Mouse (Mus musculus) neural tube, embryonic 12.5 days (tissue): ENCODE results near the gene 4931409K22Rik. TPM values are rescaled to one million over a fixed set of nuclear protein-coding genes. Genes with fewer than 3 reads are reported as not detected.

ENCODE experiments used
- ATAC-seq: fragments of 200-750 bp; cut with Nextera tagmentation; 2 replicates; pipeline ENCODE4 v1.8.0; 2017; ENCODE audit warnings: low read depth, mild to moderate bottlenecking, moderate TSS enrichment, moderate library complexity; ENCODE audit not compliant: low FRiP score
- H3K27ac ChIP-seq: fragments of 300-500 bp; sonication (generic); 2 replicates; pipeline ENCODE4 v1.5.1; 2016
- H3K27me3 ChIP-seq: fragments of 300-500 bp; sonication (generic); replicated peaks from 2 replicates; pipeline ENCODE4 v1.6.1; 2016; ENCODE audit warnings: mild to moderate bottlenecking
- H3K36me3 ChIP-seq: fragments of 300-500 bp; sonication (generic); 2 replicates; pipeline ENCODE4 v1.6.1; 2016; ENCODE audit warnings: mild to moderate bottlenecking
- H3K4me1 ChIP-seq: fragments of 300-500 bp; sonication (generic); 2 replicates; pipeline ENCODE4 v1.6.1; 2016
- H3K4me2 ChIP-seq: fragments of 300-500 bp; sonication (generic); replicated peaks from 2 replicates; pipeline ENCODE4 v1.6.1; 2016; ENCODE audit warnings: mild to moderate bottlenecking
- H3K4me3 ChIP-seq: fragments of 300-500 bp; sonication (generic); 2 replicates; pipeline ENCODE4 v1.5.1; 2016
- H3K9ac ChIP-seq: fragments of 300-500 bp; sonication (generic); 2 replicates; pipeline ENCODE4 v1.6.1; 2016; ENCODE audit warnings: mild to moderate bottlenecking
- H3K9me3 ChIP-seq: fragments of 300-500 bp; sonication (generic); 2 replicates; pipeline ENCODE4 v1.6.1; 2016; ENCODE audit warnings: mild to moderate bottlenecking
- WGBS: fragments of 180-500 bp; shearing (Covaris S2); methylation state at CpG from one replicate; pipeline ENCODE4 v1.1.7; 2016; 5-methylcytosine and 5-hydroxymethylcytosine counted together
- polyA plus RNA-seq: library from polyadenylated mRNA; unstranded; fragments of >200 nt; fragmentation: Nextera tagmentation; extraction: Ambion mirVana; gene quantifications from 2 replicates; pipeline ENCODE4 v1.2.1, GENCODE M21; 2016

4931409K22Rik gene
- polyA plus RNA-seq, 1 experiment from 2014 or later, result 0.15 TPM

DNA sequence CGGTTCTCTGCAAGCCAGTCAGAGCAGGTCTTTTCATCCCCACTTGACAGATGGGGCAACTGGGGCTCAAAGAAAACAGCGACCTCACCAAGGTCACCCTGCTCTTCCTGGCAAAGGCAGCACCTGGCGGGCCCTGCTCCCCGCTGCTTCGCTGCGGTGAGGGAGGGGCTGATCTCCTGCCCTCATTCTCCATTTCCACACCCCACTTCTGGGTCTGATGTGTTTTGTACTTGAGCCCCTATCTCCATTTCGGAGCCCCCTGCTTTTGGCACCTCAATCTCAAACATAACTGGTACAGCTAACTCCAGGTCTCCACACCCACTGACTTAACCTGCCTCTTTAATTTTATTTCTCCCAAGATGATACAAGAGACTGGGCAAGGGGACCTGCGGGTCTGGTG, 42.5 kb upstream of the 4931409K22Rik start:
- 0 out of 2 replicates have a peak, but pooled peaks cover 6% of the 10 kb centered on the region for H3K27me3 ChIP-seq
- H3K9me3 ChIP-seq, result no peaks in the 10 kb centered on the region
- peaks cover 15% of the 10 kb centered on the region for H3K36me3 ChIP-seq
- peak overlapping the region; percentile 44 for H3K4me3 ChIP-seq
- H3K4me1 ChIP-seq, result peaks cover 85% of the 10 kb centered on the region
- H3K9ac ChIP-seq, result peak overlapping the region; percentile 49; the same call in 1 of the 2 replicates
- 13% methylated on average over 8 of the region's 8 CpGs for WGBS
- no peak overlapping the region for H3K27ac ChIP-seq
- H3K4me2 ChIP-seq, result peak overlapping the region; percentile 86
- no peak for ATAC-seq

DNA sequence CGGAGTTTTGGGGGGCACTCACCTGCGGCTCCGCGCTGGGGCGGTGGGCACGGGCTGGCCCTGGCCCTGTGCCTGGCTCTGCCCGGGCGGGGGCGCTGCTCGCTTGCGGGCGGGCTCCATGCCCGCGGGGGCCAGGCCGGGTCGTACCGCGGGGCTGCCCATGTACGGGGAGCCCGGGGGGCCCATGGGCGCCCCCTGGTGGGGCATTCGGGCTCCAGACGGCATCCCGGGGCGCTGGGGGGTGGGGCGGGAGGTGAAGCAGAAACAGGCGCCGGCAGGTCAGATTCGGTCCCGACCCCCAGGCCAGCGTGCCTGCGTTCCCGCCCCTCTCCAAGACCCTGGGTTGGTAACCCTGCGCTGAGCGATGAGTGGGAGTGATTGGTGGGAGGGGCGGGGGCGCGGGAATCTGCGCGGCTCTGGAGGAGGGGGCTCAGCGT, 42.0 kb upstream of the 4931409K22Rik start:
- Histone ChIP-seq H3K27me3 (0 out of 2 replicates have a peak, but pooled peaks cover 6% of the 10 kb centered on the region), H3K4me3 (peak overlapping the region; percentile 44), H3K27ac (no peak overlapping the region), H3K9ac (peak overlapping the region; percentile 49), H3K4me2 (peak overlapping the region; percentile 86), H3K36me3 (peaks cover 20% of the 10 kb centered on the region), H3K4me1 (peaks cover 80% of the 10 kb centered on the region), H3K9me3 (no peaks in the 10 kb centered on the region)
- 1% methylated on average over 37 of the region's 41 CpGs for WGBS
- no peak for ATAC-seq

DNA sequence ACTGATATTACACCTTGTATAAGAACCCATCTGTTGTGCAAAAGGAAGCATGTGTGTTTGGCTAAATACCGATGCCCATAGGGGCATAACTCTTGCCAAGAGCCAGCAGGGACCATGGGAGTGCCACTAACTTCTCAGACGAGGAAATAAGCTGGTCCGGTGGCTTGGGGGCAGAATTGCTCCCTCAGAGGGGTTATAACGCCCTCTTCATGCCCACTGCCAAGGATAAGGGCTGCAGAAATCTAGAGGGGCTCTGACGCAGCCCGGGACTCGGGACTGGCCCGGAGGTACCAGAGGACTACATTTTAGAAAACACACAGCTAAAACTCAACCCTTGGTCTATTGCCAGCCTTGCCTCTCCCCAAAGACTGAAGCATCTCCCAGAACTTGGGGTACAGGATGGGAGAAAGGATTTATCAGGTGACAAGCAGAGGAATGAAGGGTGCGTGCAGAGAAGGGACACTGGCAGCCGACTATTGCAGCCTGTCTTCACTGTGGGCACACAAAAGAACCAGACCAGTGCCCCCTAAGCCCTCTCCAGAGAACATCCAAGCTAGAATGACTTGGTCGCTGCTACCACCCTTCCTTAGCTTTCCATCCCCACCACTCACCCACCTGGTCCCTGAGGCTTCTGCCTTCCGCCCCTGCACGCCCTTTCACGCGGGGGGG, 41.4 kb upstream of the 4931409K22Rik start:
- H3K4me2 ChIP-seq, result peak overlapping the region; percentile 86
- peak overlapping the region; percentile 44 for H3K4me3 ChIP-seq
- WGBS, result 20% methylated on average over 15 of the region's 15 CpGs
- no peak overlapping the region for H3K27ac ChIP-seq
- peak overlapping the region; percentile 49 for H3K9ac ChIP-seq
- peaks cover 26% of the 10 kb centered on the region for H3K36me3 ChIP-seq
- ATAC-seq, result no peak
- H3K9me3 ChIP-seq, result no peaks in the 10 kb centered on the region
- 0 out of 2 replicates have a peak, but pooled peaks cover 6% of the 10 kb centered on the region for H3K27me3 ChIP-seq
- H3K4me1 ChIP-seq, result peaks cover 74% of the 10 kb centered on the region

GRCm38 (mm10) chr5:24597221-24597728, 40.7 kb upstream of the 4931409K22Rik start:
- Histone ChIP-seq H3K36me3 (peaks cover 33% of the 10 kb centered on the region), H3K9me3 (no peaks in the 10 kb centered on the region), H3K9ac (peak overlapping the region; percentile 38; the same call in 1 of the 2 replicates), H3K4me1 (peaks cover 66% of the 10 kb centered on the region), H3K4me2 (peak overlapping the region; percentile 48), H3K27ac (peak overlapping the region; percentile 62), H3K27me3 (0 out of 2 replicates have a peak, but pooled peaks cover 6% of the 10 kb centered on the region), H3K4me3 (no peak overlapping the region)
- ATAC-seq, result peak; percentile 10; the same call in 1 of the 2 replicates
- 50% methylated on average over 2 of the region's 2 CpGs for WGBS

DNA sequence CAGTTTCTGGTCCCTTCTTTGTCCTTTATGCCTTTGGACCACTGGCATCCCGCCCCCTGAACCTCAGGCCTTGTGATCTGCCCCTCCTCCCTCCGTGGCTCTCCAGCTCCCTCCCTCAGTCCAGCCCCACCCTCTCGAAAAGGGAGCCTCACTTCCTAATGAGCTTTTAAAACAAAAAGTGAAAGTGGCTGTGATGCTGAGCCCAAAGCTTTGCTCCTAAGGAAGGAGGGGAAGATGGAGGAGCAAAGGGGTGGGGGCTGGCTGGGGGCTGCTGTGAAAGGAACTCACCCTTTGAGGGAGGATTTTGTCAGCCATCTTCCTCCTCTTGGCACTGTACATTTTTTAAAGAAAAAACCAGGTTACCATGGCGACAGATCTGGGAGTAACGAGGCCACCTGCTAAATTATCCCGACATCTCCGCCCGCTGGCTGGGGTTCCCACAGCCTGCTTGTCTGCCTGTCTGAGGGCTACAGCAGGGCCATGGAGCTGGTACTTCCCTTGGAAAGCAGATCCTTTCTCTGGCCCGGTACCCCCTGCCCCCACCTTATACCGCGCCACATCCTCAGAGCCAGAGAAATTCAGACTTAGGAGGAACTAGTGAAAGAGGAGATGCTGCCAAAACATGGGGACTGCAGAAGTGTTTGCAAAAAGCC, 40.0 kb upstream of the 4931409K22Rik start:
- peak overlapping the region; percentile 48 for H3K4me2 ChIP-seq
- peaks cover 6% of the 10 kb centered on the region; the same call in 1 of the 2 replicates for H3K27me3 ChIP-seq
- 9% methylated on average over 11 of the region's 11 CpGs for WGBS
- H3K4me3 ChIP-seq, result no peak overlapping the region
- H3K36me3 ChIP-seq, result peaks cover 39% of the 10 kb centered on the region
- ATAC-seq, result peak; percentile 68
- H3K9me3 ChIP-seq, result no peaks in the 10 kb centered on the region
- H3K4me1 ChIP-seq, result peaks cover 61% of the 10 kb centered on the region
- H3K9ac ChIP-seq, result peak overlapping the region; percentile 38; the same call in 1 of the 2 replicates
- peak overlapping the region; percentile 62 for H3K27ac ChIP-seq

DNA sequence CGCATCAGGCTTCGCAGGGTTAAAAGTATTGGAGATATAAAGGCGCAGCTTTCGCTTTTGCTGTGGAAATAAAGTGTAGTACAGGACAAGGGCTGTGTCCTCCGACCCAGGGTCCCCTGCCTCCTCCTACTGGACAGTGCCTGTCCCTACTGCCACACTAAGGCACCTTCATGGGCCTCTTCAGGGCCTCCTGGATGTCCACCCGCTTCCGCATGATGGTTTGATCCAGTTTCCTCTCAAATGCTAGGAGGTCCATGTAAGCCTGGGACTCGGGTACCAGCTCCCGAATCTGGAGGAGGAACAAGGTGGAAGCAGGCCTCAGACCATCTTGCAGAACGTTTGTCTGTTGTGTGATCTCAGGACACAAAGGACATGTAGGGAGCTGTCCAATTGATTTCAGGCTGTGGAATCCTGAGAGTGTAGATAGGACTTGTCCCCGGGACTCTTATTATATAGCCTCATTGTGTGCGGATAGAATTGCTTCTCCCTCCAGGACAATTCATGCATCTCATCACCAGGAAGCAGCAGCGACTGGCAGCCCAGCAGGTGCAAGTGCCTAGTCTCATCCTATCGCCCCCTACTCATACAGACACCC, 39.3 kb upstream of the 4931409K22Rik start:
- H3K9me3 ChIP-seq, result no peaks in the 10 kb centered on the region
- peak overlapping the region; percentile 62 for H3K27ac ChIP-seq
- H3K9ac ChIP-seq, result peak overlapping the region; percentile 14
- ATAC-seq, result peak; percentile 30; the same call in 1 of the 2 replicates
- H3K4me1 ChIP-seq, result peaks cover 61% of the 10 kb centered on the region
- WGBS, result 47% methylated on average over 14 of the region's 14 CpGs
- H3K4me3 ChIP-seq, result no peak overlapping the region
- H3K36me3 ChIP-seq, result peaks cover 47% of the 10 kb centered on the region
- peaks cover 6% of the 10 kb centered on the region; the same call in 1 of the 2 replicates for H3K27me3 ChIP-seq
- peak overlapping the region; percentile 48 for H3K4me2 ChIP-seq

DNA sequence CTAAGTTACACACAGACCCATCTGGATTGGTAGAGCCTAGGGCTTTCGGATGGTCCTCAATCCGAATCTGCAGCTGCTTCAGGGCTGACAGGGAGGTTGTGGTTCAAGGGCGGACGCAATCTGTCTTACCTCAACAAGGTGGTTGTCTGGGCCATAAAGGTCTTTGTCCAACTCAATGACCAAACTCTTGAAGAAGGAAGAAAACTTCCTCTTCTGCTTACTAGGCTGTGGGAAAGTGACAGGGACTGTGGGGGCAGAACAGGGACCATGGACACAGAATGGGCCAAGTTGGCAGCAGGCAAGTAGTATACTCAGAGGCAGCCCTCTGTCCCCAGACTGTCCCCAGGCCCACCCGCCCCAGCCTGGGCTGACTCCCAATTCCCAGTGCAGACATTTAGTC, 38.7 kb upstream of the 4931409K22Rik start:
- Histone ChIP-seq H3K36me3 (peaks cover 47% of the 10 kb centered on the region), H3K27ac (peak overlapping the region; percentile 32), H3K4me3 (no peak overlapping the region), H3K4me1 (peaks cover 55% of the 10 kb centered on the region), H3K27me3 (peaks cover 2% of the 10 kb centered on the region; the same call in 1 of the 2 replicates), H3K9me3 (no peaks in the 10 kb centered on the region), H3K4me2 (no peak overlapping the region), H3K9ac (peak overlapping the region; percentile 14; the same call in 1 of the 2 replicates)
- 86% methylated on average over 5 of the region's 5 CpGs for WGBS
- no peak for ATAC-seq

DNA sequence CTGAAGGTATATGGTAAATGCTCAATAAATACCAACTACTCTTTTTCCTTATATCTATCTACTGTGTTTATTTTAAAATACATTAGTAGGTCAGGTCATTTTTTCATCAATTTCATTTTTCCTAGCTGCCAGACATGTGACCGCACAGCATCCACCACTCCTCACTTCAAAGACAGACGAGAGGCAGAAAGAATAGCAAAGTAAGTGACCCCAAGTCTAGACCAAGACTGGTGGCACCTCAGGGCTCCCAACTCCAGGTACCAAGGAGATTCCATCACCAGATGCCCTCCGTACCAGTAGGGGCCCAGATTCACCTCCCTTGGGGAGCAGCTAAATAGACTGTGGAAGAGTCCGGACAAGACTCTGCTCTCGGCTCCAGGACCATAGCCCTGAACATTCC, 37.7 kb upstream of the 4931409K22Rik start:
- 93% methylated on average over 5 of the region's 5 CpGs for WGBS
- ATAC-seq, result no peak
- H3K27ac ChIP-seq, result no peak overlapping the region
- H3K4me1 ChIP-seq, result peaks cover 50% of the 10 kb centered on the region
- no peaks in the 10 kb centered on the region for H3K9me3 ChIP-seq
- H3K36me3 ChIP-seq, result peaks cover 54% of the 10 kb centered on the region
- no peaks in the 10 kb centered on the region; the same call in 1 of the 2 replicates for H3K27me3 ChIP-seq
- no peak overlapping the region for H3K4me3 ChIP-seq
- no peak overlapping the region for H3K9ac ChIP-seq
- H3K4me2 ChIP-seq, result no peak overlapping the region

- Histone ChIP-seq H3K27ac (no peak overlapping the region), H3K36me3 (peaks cover 58% of the 10 kb centered on the region), H3K4me1 (peaks cover 46% of the 10 kb centered on the region), H3K4me3 (no peak overlapping the region), H3K4me2 (no peak overlapping the region), H3K9ac (no peak overlapping the region), H3K9me3 (no peaks in the 10 kb centered on the region), H3K27me3 (no peaks in the 10 kb centered on the region; the same call in 1 of the 2 replicates)
- ATAC-seq, result no peak
- 77% methylated on average over 10 of the region's 10 CpGs for WGBS
Observed at GRCm38 (mm10) chr5:24593928-24594327, 37.3 kb upstream of the 4931409K22Rik start.

DNA sequence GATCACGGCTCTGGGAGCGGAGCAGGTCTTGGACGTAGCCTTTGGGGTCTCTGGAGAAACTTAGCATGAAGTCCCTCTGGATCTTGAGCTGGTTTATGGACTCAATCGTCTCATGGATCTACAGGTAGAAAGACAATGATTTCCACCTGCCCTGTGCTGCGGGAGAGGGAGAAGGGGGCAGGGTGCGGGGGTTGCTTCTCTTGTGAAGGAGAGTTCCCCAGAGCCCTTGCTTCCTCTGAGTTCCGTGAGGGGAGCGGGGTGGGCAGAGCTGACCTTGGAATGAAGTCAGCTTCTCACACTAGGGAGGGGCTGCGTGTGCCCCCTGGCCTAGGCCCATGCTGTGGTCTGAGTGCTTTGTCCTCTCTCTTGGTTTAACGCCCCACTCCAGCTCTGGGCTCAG, 36.6 kb upstream of the 4931409K22Rik start:
- peaks cover 63% of the 10 kb centered on the region for H3K36me3 ChIP-seq
- no peak overlapping the region for H3K4me3 ChIP-seq
- no peak overlapping the region for H3K27ac ChIP-seq
- H3K9ac ChIP-seq, result no peak overlapping the region
- 80% methylated on average over 10 of the region's 10 CpGs for WGBS
- no peak overlapping the region for H3K4me2 ChIP-seq
- H3K4me1 ChIP-seq, result peaks cover 43% of the 10 kb centered on the region
- no peak for ATAC-seq
- H3K9me3 ChIP-seq, result no peaks in the 10 kb centered on the region
- no peaks in the 10 kb centered on the region; the same call in 1 of the 2 replicates for H3K27me3 ChIP-seq

DNA sequence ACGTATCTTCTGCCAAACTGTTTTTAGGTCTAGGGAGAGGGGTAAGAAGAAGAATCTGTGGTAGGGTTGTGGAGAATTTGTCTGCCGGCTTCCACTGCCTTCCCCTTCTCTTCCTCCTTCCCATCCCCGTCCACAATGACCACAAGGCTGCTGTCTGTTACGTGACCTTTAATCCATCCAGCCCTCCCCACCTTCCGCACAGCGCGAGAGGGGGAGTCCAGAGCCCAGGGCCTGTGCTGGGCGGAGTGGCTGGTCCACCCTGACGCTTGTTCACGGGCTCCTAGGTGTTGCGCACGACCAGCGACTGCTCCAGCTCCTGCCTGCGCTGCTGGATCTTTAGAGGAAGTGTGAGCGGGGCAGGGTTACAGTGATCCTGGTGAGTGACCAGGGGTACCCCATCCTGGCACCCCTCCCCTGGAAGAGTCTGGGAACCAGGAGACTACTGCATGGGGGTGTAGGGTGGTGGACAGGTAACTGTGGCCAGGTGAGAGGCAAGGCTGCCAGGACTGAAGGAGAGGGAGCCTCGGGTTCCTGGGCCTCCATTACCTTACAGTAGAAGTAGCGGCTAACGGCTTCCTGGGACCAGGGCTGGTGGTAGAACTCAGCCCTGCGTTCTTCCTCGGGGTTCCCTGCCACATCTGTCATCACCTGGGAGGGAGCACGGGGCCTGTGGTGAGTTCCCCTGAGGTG, 36.0 kb upstream of the 4931409K22Rik start:
- Histone ChIP-seq H3K27me3 (no peaks in the 10 kb centered on the region; the same call in 1 of the 2 replicates), H3K4me3 (no peak overlapping the region), H3K4me1 (peaks cover 44% of the 10 kb centered on the region), H3K9me3 (no peaks in the 10 kb centered on the region), H3K27ac (no peak overlapping the region), H3K4me2 (no peak overlapping the region), H3K36me3 (peaks cover 63% of the 10 kb centered on the region), H3K9ac (no peak overlapping the region)
- ATAC-seq, result no peak
- WGBS, result 69% methylated on average over 21 of the region's 21 CpGs
